19 mouse cellular contexts compared by ENCODE assay signal in the genomic region with DNA sequence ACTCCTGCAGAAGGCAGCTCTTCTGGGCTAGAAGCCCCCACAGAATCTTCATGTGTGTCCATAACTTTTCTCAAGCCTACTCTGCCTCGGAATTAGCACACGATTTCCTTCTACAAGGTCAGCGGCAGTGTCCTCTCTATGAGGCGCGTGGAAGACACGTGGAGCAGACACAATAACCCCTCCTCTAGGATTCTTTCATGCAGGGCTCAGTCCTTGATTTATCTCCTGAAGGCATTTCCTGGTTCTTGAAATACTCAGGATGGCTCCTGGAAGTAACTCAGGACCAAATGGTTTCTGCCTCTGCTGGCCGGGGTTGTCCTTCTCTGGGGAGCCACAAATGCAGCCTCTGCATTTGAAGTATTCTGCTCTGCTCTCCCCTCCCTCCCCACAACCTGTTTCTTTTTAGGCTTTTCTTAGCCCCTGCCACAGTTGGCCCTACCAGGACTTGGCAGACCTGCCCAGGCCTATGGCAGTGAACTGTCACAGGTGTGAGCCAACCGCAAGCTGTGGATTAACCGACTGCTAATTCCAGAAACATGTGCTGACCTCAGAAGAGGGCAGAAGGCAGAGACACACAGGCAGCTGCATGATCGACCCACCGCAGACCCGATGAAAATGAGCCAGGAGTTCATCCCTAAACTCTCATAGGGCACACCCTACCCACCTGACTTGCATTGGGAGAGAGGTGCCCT.
DNase-seq lines count a peak whose midpoint lies in the region; ATAC-seq lines count a peak whose summit lies in the region.
"Had no signal": no experiment of that assay in that cellular context is flagged by ENCODE, and none has a peak within 500 bp of the region (broad histone marks: within the 10 kb centered on the region; RNA-seq: fewer than 3 reads in every experiment).

No protein-coding gene starts in this region.

- H3K4me1 ChIP-seq in hindbrain, embryonic 13.5 days (replicated peaks) = peaks cover 26% of the 10 kb centered on the region
- H3K4me1 ChIP-seq in hindbrain, embryonic 12.5 days = no peaks in the 10 kb centered on the region

- no peak overlapping the region for H3K9ac ChIP-seq in hindbrain, embryonic 13.5 days
- H3K9ac ChIP-seq in hindbrain, embryonic 12.5 days = no peak overlapping the region
- H3K9ac ChIP-seq: forebrain, embryonic 12.5 days; neural tube, embryonic 12.5 days had no signal

- no peak for ATAC-seq in hindbrain, embryonic 13.5 days (ENCODE audit: low FRiP score)
- no peak for ATAC-seq in hindbrain, embryonic 12.5 days (ENCODE audit: low FRiP score)
- ATAC-seq: hindbrain, embryonic 16.5 days had no signal

- H3K36me3 ChIP-seq in hindbrain, embryonic 13.5 days = no peaks in the 10 kb centered on the region
- H3K36me3 ChIP-seq in hindbrain, embryonic 12.5 days = no peaks in the 10 kb centered on the region
- H3K36me3 ChIP-seq: forebrain, embryonic 12.5 days; neural tube, embryonic 12.5 days had no signal

- peak; percentile 24 to 40 for DNase-seq in cerebellum, postnatal 14 days
- DNase-seq in cerebellum, adult 11-12 months = no peak
- peak; percentile 25 to 33 for DNase-seq in kidney, adult 8-10 months
- DNase-seq in kidney, postnatal 25 days = peak; percentile 18 to 48
- no peak for DNase-seq in right cerebral cortex, postnatal 10 days (ENCODE audit: low spot score in 2 of 2)
- DNase-seq: cerebellum, adult 9-11 months; gastrocnemius, postnatal 25 days; heart, postnatal 14 days; layer of hippocampus, adult 9-11 months; lung, adult 18-20 months; lung, postnatal 14 days had no signal

- 82% methylated on average over 12 of the region's 12 CpGs for WGBS in hindbrain, embryonic 13.5 days
- WGBS in hindbrain, embryonic 12.5 days = 82% methylated on average over 12 of the region's 12 CpGs

- H3K27ac ChIP-seq in hindbrain, embryonic 13.5 days = 0 out of 2 replicates have a peak overlapping the region, but pooled peaks have one; percentile 44
- no peak overlapping the region for H3K27ac ChIP-seq in hindbrain, embryonic 12.5 days
- H3K27ac ChIP-seq: forebrain, embryonic 12.5 days; left cerebral cortex, adult 2 months; neural tube, embryonic 12.5 days; stomach, postnatal 0 days had no signal

- no peak overlapping the region for H3K4me2 ChIP-seq in hindbrain, embryonic 13.5 days
- H3K4me2 ChIP-seq in hindbrain, embryonic 12.5 days (replicated peaks) = no peak overlapping the region
- H3K4me2 ChIP-seq: forebrain, embryonic 12.5 days; liver, embryonic 11.5 days; neural tube, embryonic 12.5 days had no signal

- H3K9me3 ChIP-seq in hindbrain, embryonic 13.5 days = no peaks in the 10 kb centered on the region
- no peaks in the 10 kb centered on the region for H3K9me3 ChIP-seq in hindbrain, embryonic 12.5 days (replicated peaks)
- H3K9me3 ChIP-seq: forebrain, embryonic 12.5 days; neural tube, embryonic 12.5 days had no signal

- no peaks in the 10 kb centered on the region for H3K27me3 ChIP-seq in hindbrain, embryonic 13.5 days
- H3K27me3 ChIP-seq in hindbrain, embryonic 12.5 days = no peaks in the 10 kb centered on the region
- H3K27me3 ChIP-seq: forebrain, embryonic 12.5 days; neural tube, embryonic 12.5 days had no signal

- H3K4me3 ChIP-seq in hindbrain, embryonic 13.5 days = no peak overlapping the region
- H3K4me3 ChIP-seq in hindbrain, embryonic 12.5 days = no peak overlapping the region
- H3K4me3 ChIP-seq: forebrain, embryonic 12.5 days; left cerebral cortex, adult 2 months; neural tube, embryonic 12.5 days had no signal

Comparison
In these comparisons a context has a peak if more than half of its experiments do, and no peak if none do; other contexts are left out.
1. DNase-seq: peak in cerebellum, postnatal 14 days (2 of 2), kidney, adult 8-10 months (2 of 2) and kidney, postnatal 25 days (2 of 2); none in cerebellum, adult 11-12 months (single experiment) and right cerebral cortex, postnatal 10 days (0 of 2).